Mouse (Mus musculus) adrenal gland, postnatal 10 days (tissue): ENCODE measurements around the gene Isca1. TPM values are rescaled to one million over a fixed set of nuclear protein-coding genes. Genes with fewer than 3 reads are reported as not detected.

Experiments
- total RNA-seq, 2 experiments: library from RNA; stranded (reverse); gene quantifications; 2 replicates each; pipeline ENCODE4 v1.2.3; 2021

Isca1 gene
- total RNA-seq, 2 experiments from 2014 or later: 127 to 142 TPM

Other genes with a start within 250 kb of the Isca1 start
- 10 to 100 TPM; 29.7 to 49.9 TPM for gene Agtpbp1, start 184.6 kb downstream of the Isca1 start, total RNA-seq
- 10 to 100 TPM; 54.9 to 63.5 TPM for gene Naa35, start 184.6 kb downstream of the Isca1 start, total RNA-seq
- gene Golm1, start 94.0 kb downstream of the Isca1 start, total RNA-seq: 10 to 100 TPM; 13.8 to 17.0 TPM
- gene 4921517D22Rik, start 75.7 kb downstream of the Isca1 start, total RNA-seq: not detected
- not detected for gene Spata31d1a, start 59.5 kb downstream of the Isca1 start, total RNA-seq
- not detected for gene Spata31d1b, start 57.5 kb downstream of the Isca1 start, total RNA-seq
- gene Spata31d1d, start 38.1 kb downstream of the Isca1 start, total RNA-seq: not detected
- not detected for gene 1700014D04Rik, start 23.1 kb downstream of the Isca1 start, total RNA-seq
- gene Gm49354, start 12.4 kb upstream of the Isca1 start, total RNA-seq: not detected
- gene Tut7, start 53.3 kb upstream of the Isca1 start, total RNA-seq: 10 to 100 TPM; 66.8 to 71.2 TPM